Mouse (Mus musculus) ES-Bruce4 (cell line): ENCODE data around the gene Prr5l. TPM values are rescaled to one million over a fixed set of nuclear protein-coding genes. Genes with fewer than 3 reads are reported as not detected.
A peak's percentile ranks its signal among the peaks of the same experiment; 100 is the strongest.

Source experiments
- H3K27ac ChIP-seq: 2 replicates; pipeline ENCODE4 v1.5.1; 2012; ENCODE audit warnings: low read length, inconsistent platforms; ENCODE audit not compliant: insufficient read depth
- H3K27me3 ChIP-seq: 2 replicates; pipeline ENCODE4 v1.6.1; 2012; ENCODE audit warnings: mild to moderate bottlenecking, low read length, inconsistent platforms; ENCODE audit not compliant: control insufficient read depth, poor library complexity, insufficient read depth, severe bottlenecking
- H3K36me3 ChIP-seq: 2 replicates; pipeline ENCODE4 v1.6.1; 2012; ENCODE audit warnings: inconsistent platforms, mild to moderate bottlenecking, low read length, moderate library complexity; ENCODE audit not compliant: control insufficient read depth, poor library complexity, insufficient read depth, severe bottlenecking
- H3K4me1 ChIP-seq: one replicate; pipeline ENCODE4 v1.8.1; 2011; ENCODE audit warnings: low read length; ENCODE audit not compliant: control insufficient read depth, insufficient read depth
- H3K4me3 ChIP-seq: 2 replicates; pipeline ENCODE4 v1.5.1; 2011; ENCODE audit warnings: low read depth, mild to moderate bottlenecking, low read length
- H3K9ac ChIP-seq: 2 replicates; pipeline ENCODE4 v1.6.1; 2012; ENCODE audit warnings: low read depth, mild to moderate bottlenecking, inconsistent platforms; ENCODE audit not compliant: poor library complexity, severe bottlenecking
- H3K9me3 ChIP-seq: replicated peaks from 2 replicates; pipeline ENCODE4 v1.6.1; 2012; ENCODE audit warnings: mild to moderate bottlenecking, low read length, inconsistent platforms; ENCODE audit not compliant: control insufficient read depth, poor library complexity, insufficient read depth, severe bottlenecking
- CTCF ChIP-seq: IDR thresholded peaks from one replicate; pipeline ENCODE4 v1.8.1; 2011; ENCODE audit warnings: low read depth, low read length
- EP300 ChIP-seq: IDR thresholded peaks from 2 replicates; pipeline ENCODE4 v1.6.1; 2011; ENCODE audit warnings: low read depth, low read length; ENCODE audit not compliant: insufficient read depth
- POLR2A ChIP-seq: IDR thresholded peaks from one replicate; pipeline ENCODE4 v1.8.1; 2011; ENCODE audit warnings: low read length; ENCODE audit not compliant: insufficient read depth
- polyA plus RNA-seq: library from polyadenylated mRNA; stranded (reverse); fragments of >200 nt; gene quantifications from 2 replicates; pipeline ENCODE4 v1.2.4, GENCODE M21; 2011; ENCODE audit warnings: low read depth; ENCODE audit not compliant: missing spikeins, insufficient read depth, insufficient read length

Prr5l gene
- polyA plus RNA-seq, 1 experiment: 28.2 TPM

- Histone ChIP-seq H3K9me3 (no peaks in the 10 kb centered on the region), H3K27me3 (no peaks in the 10 kb centered on the region), H3K4me3 (no peak overlapping the region), H3K9ac (no peak overlapping the region), H3K36me3 (no peaks in the 10 kb centered on the region), H3K27ac (peak overlapping the region; percentile 51; the same call in 1 of the 2 replicates), H3K4me1 (peaks cover 5% of the 10 kb centered on the region)
- TF ChIP-seq EP300: peak; percentile 54; the same call in 1 of the 2 replicates
- TF ChIP-seq POLR2A: no peak
Observed at GRCm38 (mm10) chr2:101722370-101723332, 160.2 kb downstream of the Prr5l start.

GRCm38 (mm10) chr2:101721835-101722234 is 161.0 kb downstream of the Prr5l start:
- Histone ChIP-seq H3K9ac (no peak overlapping the region), H3K4me3 (no peak overlapping the region), H3K27me3 (no peaks in the 10 kb centered on the region), H3K9me3 (no peaks in the 10 kb centered on the region), H3K4me1 (peaks cover 5% of the 10 kb centered on the region), H3K27ac (no peak overlapping the region), H3K36me3 (no peaks in the 10 kb centered on the region)
- TF ChIP-seq POLR2A (no peak), CTCF (no peak), EP300 (no peak)

- no peak overlapping the region for H3K27ac ChIP-seq
- H3K9me3 ChIP-seq: no peaks in the 10 kb centered on the region
- H3K36me3 ChIP-seq: no peaks in the 10 kb centered on the region
- no peak for TF ChIP-seq CTCF
- no peak for TF ChIP-seq POLR2A
- TF ChIP-seq EP300: no peak
- H3K4me3 ChIP-seq: peak overlapping the region; percentile 53
- no peaks in the 10 kb centered on the region for H3K4me1 ChIP-seq
- H3K9ac ChIP-seq: no peak overlapping the region
- no peaks in the 10 kb centered on the region for H3K27me3 ChIP-seq
Observed at GRCm38 (mm10) chr2:101717162-101717561, 165.7 kb downstream of the Prr5l start.

GRCm38 (mm10) chr2:101715650-101716323 is 167.0 kb downstream of the Prr5l start:
- no peaks in the 10 kb centered on the region for H3K9me3 ChIP-seq
- no peak overlapping the region for H3K9ac ChIP-seq
- no peaks in the 10 kb centered on the region for H3K4me1 ChIP-seq
- TF ChIP-seq EP300: no peak
- TF ChIP-seq POLR2A: no peak
- no peak for TF ChIP-seq CTCF
- H3K4me3 ChIP-seq: no peak overlapping the region
- no peak overlapping the region for H3K27ac ChIP-seq
- H3K27me3 ChIP-seq: no peaks in the 10 kb centered on the region
- no peaks in the 10 kb centered on the region for H3K36me3 ChIP-seq

GRCm38 (mm10) chr2:101711608-101712007 is 171.2 kb downstream of the Prr5l start:
- H3K36me3 ChIP-seq: no peaks in the 10 kb centered on the region
- H3K9ac ChIP-seq: no peak overlapping the region

More at GRCm38 (mm10) chr2:101711608-101712007, 171.2 kb downstream of the Prr5l start:
- no peak for TF ChIP-seq CTCF
- no peak for TF ChIP-seq EP300
- no peak for TF ChIP-seq POLR2A
- Histone ChIP-seq H3K9me3 (no peaks in the 10 kb centered on the region), H3K27me3 (no peaks in the 10 kb centered on the region), H3K4me3 (no peak overlapping the region), H3K4me1 (no peaks in the 10 kb centered on the region), H3K27ac (no peak overlapping the region)
